Mouse (Mus musculus): ENCODE measurements around the gene Kmt2b.

- TF ChIP-seq CTCF (IDR thresholded peaks at IDR 0.05; ENCODE audit: control insufficient read depth, insufficient read depth, insufficient replicate concordance, low read depth, low read length) (no peak), POLR2A (IDR thresholded peaks at IDR 0.05; ENCODE audit: control insufficient read depth, low read depth, low read length) (no peak)
Measured at GRCm38 (mm10) chr7:30572969-30573368, 15.6 kb downstream of the Kmt2b start.

Data from testis, adult 2 months (tissue).